Mouse (Mus musculus) heart, adult 9 months (tissue): ENCODE data around the gene Aurkb.

Experiments
- DNase-seq, 2 experiments: peaks; one replicate each; pipeline ENCODE4 v3.0.0; 2022; ENCODE audit warnings: low spot score in 2 of 2

The Aurkb gene

GRCm38 (mm10) chr11:69098039-69098761 is 52.8 kb downstream of the Aurkb start:
- no peak for DNase-seq

- peak; percentile 98 to 99 for DNase-seq
Observed at GRCm38 (mm10) chr11:69098762-69099091, 53.3 kb downstream of the Aurkb start.

GRCm38 (mm10) chr11:69099177-69099914 is 53.9 kb downstream of the Aurkb start:
- peak; percentile 90 to 92 for DNase-seq

DNA sequence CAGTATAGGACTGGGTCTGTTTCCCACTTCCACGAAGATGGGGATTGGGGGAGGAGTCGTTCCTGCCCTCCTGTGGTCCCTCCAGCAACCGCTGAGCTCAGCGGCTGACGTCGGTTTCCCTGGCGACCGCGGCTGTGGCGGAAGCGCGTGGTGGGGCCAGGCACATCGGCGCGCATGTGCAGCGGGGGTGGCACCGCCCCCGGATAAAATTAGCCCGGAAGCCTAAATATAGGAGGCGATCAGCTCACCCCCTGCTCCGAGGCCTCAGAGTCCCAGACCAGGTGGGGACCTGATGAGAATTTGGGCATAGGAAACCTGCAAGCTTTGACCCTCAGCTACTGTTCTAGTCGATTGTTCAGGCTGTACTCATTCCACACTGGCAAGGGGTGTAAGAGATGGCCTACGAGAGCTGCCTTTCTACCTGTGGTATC is 54.5 kb downstream of the Aurkb start:
- DNase-seq, result peak; percentile 96 to 98

DNA sequence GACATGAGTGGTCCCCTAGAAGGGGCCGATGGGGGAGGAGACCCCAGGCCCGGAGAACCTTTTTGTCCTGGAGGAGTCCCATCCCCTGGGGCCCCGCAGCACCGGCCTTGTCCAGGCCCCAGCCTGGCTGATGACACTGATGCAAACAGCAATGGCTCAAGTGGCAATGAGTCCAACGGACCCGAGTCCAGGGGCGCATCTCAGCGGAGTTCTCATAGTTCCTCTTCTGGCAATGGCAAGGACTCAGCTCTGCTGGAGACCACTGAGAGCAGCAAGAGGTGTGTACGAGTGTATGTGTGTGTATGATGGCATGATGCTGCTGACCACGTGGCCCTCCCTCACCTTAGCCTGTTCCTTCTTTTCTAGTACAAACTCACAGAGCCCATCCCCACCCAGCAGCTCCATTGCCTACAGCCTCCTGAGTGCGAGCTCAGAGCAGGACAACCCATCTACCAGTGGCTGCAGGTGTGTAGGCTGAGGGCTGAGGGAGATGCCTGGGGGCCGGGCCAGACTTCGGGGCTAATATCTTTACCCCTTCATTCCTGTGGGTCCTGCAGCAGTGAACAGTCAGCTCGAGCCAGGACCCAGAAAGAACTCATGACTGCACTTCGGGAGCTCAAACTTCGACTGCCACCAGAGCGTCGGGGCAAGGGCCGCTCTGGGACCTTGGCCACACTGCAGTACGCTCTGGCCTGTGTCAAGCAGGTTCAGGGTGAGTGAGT is 55.4 kb downstream of the Aurkb start:
- DNase-seq, result peak in 1 of 2 experiments; percentile 44
